Mouse (Mus musculus): ENCODE results near the gene Pcgf5.

- TF ChIP-seq CTCF (IDR thresholded peaks at IDR 0.05; ENCODE audit: low read depth, low read length) (no peak), EP300 (IDR thresholded peaks at IDR 0.05; ENCODE audit: insufficient read depth, low read depth, low read length) (no peak), POLR2A (IDR thresholded peaks at IDR 0.05; ENCODE audit: insufficient read depth, low read length) (no peak)
Observed at GRCm38 (mm10) chr19:36377729-36378128, 29.6 kb downstream of the Pcgf5 start.
